Mouse (Mus musculus) heart, adult 2 months (tissue): ENCODE measurements around the gene Nms. TPM values are rescaled to one million over a fixed set of nuclear protein-coding genes. Genes with fewer than 3 reads are reported as not detected.
A peak's percentile ranks its signal among the peaks of the same experiment; 100 is the strongest.

Source experiments
- DNase-seq, 2 experiments: peaks; one replicate each; pipeline ENCODE4 v3.0.0; 2021
- H3K27ac ChIP-seq: fragments of 200-600 bp; 2 replicates; pipeline ENCODE4 v1.8.1; 2022
- H3K27me3 ChIP-seq: fragments of 200-500 bp; 2 replicates; pipeline ENCODE4 v1.6.1; 2012; ENCODE audit warnings: mild to moderate bottlenecking, low read length, inconsistent platforms, mixed read lengths; ENCODE audit not compliant: control insufficient read depth, insufficient read depth
- H3K36me3 ChIP-seq: fragments of 200-500 bp; 2 replicates; pipeline ENCODE4 v1.6.1; 2012; ENCODE audit warnings: low read length, inconsistent platforms; ENCODE audit not compliant: control insufficient read depth, insufficient read depth
- H3K4me1 ChIP-seq: fragments of 200-500 bp; 2 replicates; pipeline ENCODE4 v1.6.1; 2011; ENCODE audit warnings: low read length; ENCODE audit not compliant: control insufficient read depth, insufficient read depth
- H3K4me3 ChIP-seq: fragments of 200-600 bp; 2 replicates; pipeline ENCODE4 v1.8.1; 2022
- H3K79me2 ChIP-seq: fragments of 200-500 bp; replicated peaks from 2 replicates; pipeline ENCODE4 v1.6.1; 2012; ENCODE audit warnings: mild to moderate bottlenecking, inconsistent platforms, low read length, moderate library complexity, mixed read lengths; ENCODE audit not compliant: control insufficient read depth, insufficient read depth
- H3K9ac ChIP-seq: fragments of 200-500 bp; 2 replicates; pipeline ENCODE4 v1.6.1; 2012; ENCODE audit warnings: low read depth, mild to moderate bottlenecking, control low read depth, inconsistent platforms, low read length, mixed read lengths
- CTCF ChIP-seq: fragments of 200-600 bp; IDR thresholded peaks from 2 replicates; pipeline ENCODE4 v1.8.1; 2022; ENCODE audit warnings: antibody characterized with exemption, mild to moderate bottlenecking, moderate library complexity
- EP300 ChIP-seq: fragments of 200-500 bp; IDR thresholded peaks from 2 replicates; pipeline ENCODE4 v1.6.1; 2011; ENCODE audit warnings: low read depth, low read length, control low read depth; ENCODE audit not compliant: insufficient read depth
- POLR2A ChIP-seq: fragments of 200-500 bp; IDR thresholded peaks from 2 replicates; pipeline ENCODE4 v1.6.1; 2011; ENCODE audit warnings: mild to moderate bottlenecking, low read depth, low read length, control low read depth; ENCODE audit not compliant: insufficient read depth
- WGBS: fragments of 180-500 bp; shearing (Covaris S2); methylation state at CpG from one replicate; pipeline ENCODE4 v1.1.7; 2018; 5-methylcytosine and 5-hydroxymethylcytosine counted together
- intact Hi-C: fragments of 180-260 bp; cut with DNase I; formaldehyde crosslinking; loops from one replicate; pipeline ENCODE4 v1.15.1; 2025
- long read RNA-seq: library from polyadenylated mRNA; stranded (forward); transcript quantifications from one replicate; pipeline ENCODE4 v2.0.0, GENCODE M21; 2021
- polyA plus RNA-seq: library from polyadenylated mRNA; depleted of rRNA; stranded (reverse); fragments of >200 nt; gene quantifications from 2 replicates; pipeline ENCODE4 v1.2.3, GENCODE M21; 2012; rRNA removed
- total RNA-seq, 2 experiments: library from RNA; stranded (reverse); gene quantifications; 2 replicates each; pipeline ENCODE4 v1.2.3; 2021

Gene Nms
- total RNA-seq (not detected), polyA plus RNA-seq (not detected in 2 replicates)
- long read RNA-seq, result 0 reads

GRCm38 (mm10) chr1:38938849-38939248 lies at the start of gene Nms:
Gene Nms, plus strand, starts transcription at chr1:38939149.
- Histone ChIP-seq H3K27ac (no peak within 1 kb of the TSS), H3K4me3 (no peak within 1 kb of the TSS), H3K27me3 (no peaks in the 10 kb centered on the region), H3K79me2 (no peaks in the 10 kb centered on the region), H3K9ac (no peak within 1 kb of the TSS), H3K36me3 (no peaks in the 10 kb centered on the region), H3K4me1 (no peaks in the 10 kb centered on the region)
- TF ChIP-seq POLR2A, result no peak
- TF ChIP-seq CTCF, result no peak
- no peak for TF ChIP-seq EP300
- DNase-seq, result no peak
- intact Hi-C loops, result no loop called here
- WGBS, result 69% methylated on average over 6 of the region's 6 CpGs

DNA sequence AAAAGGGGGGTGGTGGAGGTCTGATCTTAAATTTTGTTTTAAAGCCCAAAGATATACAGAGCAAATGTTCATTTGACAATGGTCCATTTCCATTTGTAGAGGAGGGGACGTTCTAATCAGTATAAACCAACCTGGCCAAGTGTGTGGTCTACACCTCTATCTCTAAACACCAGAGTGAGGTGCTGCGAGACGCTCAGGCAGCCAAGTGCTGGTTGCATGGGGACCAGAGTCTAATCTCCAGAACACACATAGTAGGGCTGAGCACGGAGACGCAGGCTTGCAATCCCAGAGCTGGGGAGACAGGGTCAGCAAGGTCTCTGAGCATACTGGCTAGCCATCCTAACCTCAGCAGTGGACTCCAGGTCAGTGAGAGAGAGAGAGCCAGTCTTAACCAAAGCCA lies 47.5 kb upstream of the Nms start:
- no peaks in the 10 kb centered on the region for H3K36me3 ChIP-seq
- DNase-seq, result no peak
- H3K4me3 ChIP-seq, result no peak overlapping the region
- TF ChIP-seq POLR2A (no peak), EP300 (no peak)
- 90% methylated on average over 5 of the region's 5 CpGs for WGBS
- no peaks in the 10 kb centered on the region for H3K27me3 ChIP-seq
- H3K79me2 ChIP-seq, result no peaks in the 10 kb centered on the region
- intact Hi-C loops, result no loop called here
- no peak overlapping the region for H3K27ac ChIP-seq
- H3K9ac ChIP-seq, result no peak overlapping the region
- no peaks in the 10 kb centered on the region for H3K4me1 ChIP-seq

GRCm38 (mm10) chr1:38893081-38893480 lies 45.9 kb upstream of the Nms start:
- Histone ChIP-seq H3K36me3 (no peaks in the 10 kb centered on the region), H3K27ac (no peak overlapping the region), H3K9ac (no peak overlapping the region), H3K27me3 (peaks cover 2% of the 10 kb centered on the region; the same call in 1 of the 2 replicates), H3K4me3 (no peak overlapping the region), H3K4me1 (no peaks in the 10 kb centered on the region), H3K79me2 (no peaks in the 10 kb centered on the region)
- intact Hi-C loops, result no loop called here
- 59% methylated on average over 5 of the region's 5 CpGs for WGBS
- TF ChIP-seq CTCF (no peak), POLR2A (no peak), EP300 (no peak)
- DNase-seq, result no peak

- peaks cover 2% of the 10 kb centered on the region; the same call in 1 of the 2 replicates for H3K27me3 ChIP-seq
- peak within 1 kb of the TSS; percentile 61 for H3K9ac ChIP-seq
- TF ChIP-seq EP300 (no peak), CTCF (no peak), POLR2A (no peak)
- H3K36me3 ChIP-seq, result no peaks in the 10 kb centered on the region
- peak within 1 kb of the TSS; percentile 43 for H3K4me3 ChIP-seq
- no peaks in the 10 kb centered on the region for H3K79me2 ChIP-seq
- intact Hi-C loops, result no loop called here
- H3K27ac ChIP-seq, result no peak within 1 kb of the TSS
- peak; percentile 67 to 77 for DNase-seq
- 2% methylated on average over 65 of the region's 67 CpGs for WGBS
- no peaks in the 10 kb centered on the region for H3K4me1 ChIP-seq
Observed at GRCm38 (mm10) chr1:38897431-38898248, 41.3 kb upstream of the Nms start, which contains the start of gene Chst10. Gene Chst10, minus strand, starts transcription at chr1:38898161.

- no peak overlapping the region for H3K27ac ChIP-seq
- DNase-seq, result no peak
- H3K79me2 ChIP-seq, result no peaks in the 10 kb centered on the region
- H3K4me3 ChIP-seq, result no peak overlapping the region
- peaks cover 2% of the 10 kb centered on the region; the same call in 1 of the 2 replicates for H3K27me3 ChIP-seq
- no peaks in the 10 kb centered on the region for H3K36me3 ChIP-seq
- intact Hi-C loops, result no loop called here
- 43% methylated on average over 5 of the region's 5 CpGs for WGBS
- H3K4me1 ChIP-seq, result no peaks in the 10 kb centered on the region
- no peak for TF ChIP-seq EP300
- no peak for TF ChIP-seq CTCF
- no peak for TF ChIP-seq POLR2A
- no peak overlapping the region for H3K9ac ChIP-seq
Observed at GRCm38 (mm10) chr1:38902571-38902970, 36.4 kb upstream of the Nms start.

GRCm38 (mm10) chr1:38903985-38904384 lies 35.0 kb upstream of the Nms start:
- intact Hi-C loops, result no loop called here
- H3K4me1 ChIP-seq, result no peaks in the 10 kb centered on the region
- WGBS, result 57% methylated on average over 2 of the region's 2 CpGs

More at GRCm38 (mm10) chr1:38903985-38904384, 35.0 kb upstream of the Nms start:
- Histone ChIP-seq H3K79me2 (no peaks in the 10 kb centered on the region), H3K27ac (no peak overlapping the region), H3K27me3 (no peaks in the 10 kb centered on the region), H3K4me3 (no peak overlapping the region), H3K9ac (no peak overlapping the region), H3K36me3 (no peaks in the 10 kb centered on the region)
- no peak for TF ChIP-seq EP300
- no peak for TF ChIP-seq POLR2A
- no peak for TF ChIP-seq CTCF
- DNase-seq, result no peak
